Mouse (Mus musculus): Measurements from ENCODE around the gene Cnga3.

DNA sequence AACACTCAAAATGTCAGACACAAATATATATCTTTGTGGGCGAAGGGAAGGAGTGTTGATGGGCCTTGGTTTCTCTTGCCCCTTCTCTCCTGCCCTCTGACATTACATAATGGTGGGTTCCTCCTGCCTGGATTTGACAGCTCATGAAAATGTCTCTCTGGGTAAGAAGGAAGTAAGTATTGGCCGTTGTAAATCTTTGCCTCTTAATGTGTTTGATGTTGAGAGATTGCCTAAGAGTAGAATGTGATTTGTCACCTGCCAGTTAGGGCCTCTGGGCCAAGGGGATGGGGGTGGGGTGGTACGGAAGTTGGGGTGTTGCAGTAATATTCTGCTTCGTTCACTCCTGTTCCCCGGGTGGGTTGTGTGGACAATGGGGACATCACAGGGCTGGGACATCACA is 86.4 kb downstream of the Cnga3 start:
- no peak for TF ChIP-seq MYOG (IDR thresholded peaks at IDR 0.05; ENCODE audit: control insufficient read depth, extremely low read depth, insufficient read length)
- no peak for TF ChIP-seq CTCF (IDR thresholded peaks at IDR 0.05; ENCODE audit: control insufficient read depth, insufficient read depth, insufficient read length)
- TF ChIP-seq MAX (IDR thresholded peaks at IDR 0.05): no peak
